Mouse (Mus musculus) liver (tissue): Measurements from ENCODE around the gene Hps5.
A peak's percentile ranks its signal among the peaks of the same experiment; 100 is the strongest.
"Not testable (repeated sequence)": the region's sequence is repeated elsewhere in the genome, so short reads cannot be mapped to it uniquely, and the experiment has no call there.

Experiments
- DNase-seq: peaks from one replicate; pipeline ENCODE4 v3.0.0-alpha.2; 2020; ENCODE audit warnings: mixed read lengths

The Hps5 gene

DNA sequence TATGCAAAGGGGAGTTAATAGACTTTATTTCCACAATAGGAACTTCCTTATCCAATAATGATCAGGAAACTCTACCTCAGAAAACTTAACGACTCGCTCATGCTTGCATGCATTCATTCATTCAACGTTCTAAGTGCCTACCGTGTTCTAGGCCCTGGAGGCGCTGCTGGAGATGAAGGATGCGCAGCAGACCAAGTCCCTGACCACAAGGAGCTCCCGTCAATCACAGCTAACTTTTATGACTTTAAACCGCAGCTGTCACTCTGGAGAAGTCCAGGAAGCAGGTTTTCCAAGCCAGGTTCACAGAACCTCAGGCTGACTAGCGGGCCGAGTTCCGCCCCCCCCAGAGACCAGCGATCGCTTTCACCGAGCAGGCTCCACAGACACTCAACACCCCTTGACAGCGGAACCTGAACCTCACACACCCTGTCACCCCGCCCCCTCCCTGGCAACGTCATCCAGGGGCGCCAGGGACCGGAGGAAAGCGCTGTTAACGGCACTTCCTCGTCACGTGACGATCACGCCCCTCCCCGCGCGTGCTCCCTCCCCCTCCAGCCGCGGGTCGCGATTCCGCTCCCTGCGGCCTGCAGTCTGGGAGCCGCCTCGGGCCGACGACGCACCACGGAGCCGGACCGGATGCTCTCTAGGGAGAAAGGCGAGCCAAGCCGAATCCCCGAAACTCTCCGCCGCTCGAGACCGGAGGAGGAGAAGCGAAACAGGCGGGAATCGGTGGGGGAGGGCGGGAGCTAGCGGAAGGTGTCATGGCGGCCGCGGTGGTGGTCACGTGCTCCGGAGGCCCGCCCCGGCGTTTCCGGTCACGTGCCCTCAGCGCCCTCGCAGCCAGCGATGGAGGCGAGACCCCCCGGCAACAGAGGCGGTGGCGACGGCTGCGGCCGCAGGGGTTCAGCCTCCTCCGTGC, at the start of gene Hps5, which contains the start of gene Gtf2h1:
Gene Hps5, minus strand, starts transcription at position 778 of the 919 bp plus-strand sequence.
Gene Gtf2h1, plus strand, starts transcription at position 817 of the 919 bp plus-strand sequence.
- DNase-seq = peak; percentile 97

DNA sequence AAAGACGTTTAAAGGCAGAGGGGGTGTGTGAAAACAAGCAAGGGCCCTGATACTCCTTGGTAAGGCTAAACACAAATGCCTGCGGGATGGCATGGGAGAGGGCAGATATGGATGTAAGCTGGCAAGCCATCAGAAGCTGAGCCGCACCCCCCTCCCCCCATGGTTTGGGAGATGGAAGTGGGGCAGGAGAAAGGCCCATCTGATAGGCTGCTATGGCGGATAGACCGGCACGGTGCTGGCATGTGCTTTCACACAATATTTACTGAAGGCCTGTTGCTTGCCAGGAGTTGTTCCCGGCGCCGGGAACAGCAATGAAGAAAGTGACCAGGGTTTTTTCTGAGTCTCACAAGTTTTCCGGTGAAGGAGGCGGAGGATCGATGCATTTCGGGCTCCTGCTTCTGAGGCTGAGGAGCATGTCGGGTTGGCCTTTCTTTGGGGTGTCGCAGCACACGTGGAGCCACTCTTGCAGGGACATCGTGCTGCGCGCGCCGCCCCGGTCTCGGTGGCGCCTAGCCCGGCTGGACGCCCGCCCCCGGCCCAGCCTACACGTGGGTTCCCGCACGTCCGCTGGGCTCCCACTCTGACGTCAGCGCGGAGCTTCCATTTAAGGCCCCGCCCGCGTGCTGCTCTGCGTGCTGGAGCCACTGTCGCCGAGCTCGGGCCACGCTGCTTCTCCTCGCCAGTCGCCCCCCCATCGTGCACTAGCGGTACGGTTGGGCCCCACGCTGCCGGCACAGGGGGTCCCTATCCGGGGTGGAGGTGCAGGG, 49.5 kb upstream of the Hps5 start:
- DNase-seq = peak; percentile 91

DNA sequence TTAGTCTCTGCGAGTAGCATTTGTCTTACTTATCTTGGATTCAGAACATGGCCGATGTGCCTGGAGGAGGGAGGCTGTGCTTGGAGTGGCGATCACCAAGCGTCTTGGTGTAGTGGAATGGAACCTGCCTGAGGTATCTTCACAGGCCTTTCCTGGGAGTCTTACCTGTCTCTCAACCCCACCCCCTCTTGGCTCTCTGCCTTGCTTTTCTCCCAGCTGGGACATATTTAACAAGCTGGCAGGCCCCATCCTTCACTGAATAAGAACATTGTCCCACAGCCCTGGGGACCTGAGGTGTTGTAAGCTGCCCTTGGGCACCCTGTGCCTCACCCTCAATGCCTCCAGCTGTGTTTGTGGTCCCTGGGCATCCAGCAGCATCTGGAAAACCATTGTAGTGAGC, 47.7 kb upstream of the Hps5 start:
- DNase-seq = no peak

DNA sequence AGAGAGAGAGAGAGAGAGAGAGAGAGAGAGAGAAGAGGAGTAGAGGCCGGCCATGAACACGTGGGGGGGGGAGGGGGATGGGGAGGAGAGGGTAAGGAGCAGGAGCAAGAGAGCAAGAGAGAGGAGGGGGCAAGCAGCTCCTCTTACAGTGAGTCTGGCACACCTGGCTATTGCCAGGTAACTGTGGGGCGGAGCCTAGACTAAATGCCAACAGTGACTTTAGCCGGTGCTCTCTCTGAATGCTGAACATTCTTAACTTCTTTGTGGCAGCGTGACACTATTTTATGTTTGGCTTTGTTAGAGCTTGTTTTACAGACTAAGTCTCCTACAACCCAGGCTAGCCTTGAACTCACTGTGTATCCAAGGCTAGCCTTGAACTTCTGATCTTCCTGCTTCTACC, 46.4 kb upstream of the Hps5 start:
- no peak for DNase-seq

DNA sequence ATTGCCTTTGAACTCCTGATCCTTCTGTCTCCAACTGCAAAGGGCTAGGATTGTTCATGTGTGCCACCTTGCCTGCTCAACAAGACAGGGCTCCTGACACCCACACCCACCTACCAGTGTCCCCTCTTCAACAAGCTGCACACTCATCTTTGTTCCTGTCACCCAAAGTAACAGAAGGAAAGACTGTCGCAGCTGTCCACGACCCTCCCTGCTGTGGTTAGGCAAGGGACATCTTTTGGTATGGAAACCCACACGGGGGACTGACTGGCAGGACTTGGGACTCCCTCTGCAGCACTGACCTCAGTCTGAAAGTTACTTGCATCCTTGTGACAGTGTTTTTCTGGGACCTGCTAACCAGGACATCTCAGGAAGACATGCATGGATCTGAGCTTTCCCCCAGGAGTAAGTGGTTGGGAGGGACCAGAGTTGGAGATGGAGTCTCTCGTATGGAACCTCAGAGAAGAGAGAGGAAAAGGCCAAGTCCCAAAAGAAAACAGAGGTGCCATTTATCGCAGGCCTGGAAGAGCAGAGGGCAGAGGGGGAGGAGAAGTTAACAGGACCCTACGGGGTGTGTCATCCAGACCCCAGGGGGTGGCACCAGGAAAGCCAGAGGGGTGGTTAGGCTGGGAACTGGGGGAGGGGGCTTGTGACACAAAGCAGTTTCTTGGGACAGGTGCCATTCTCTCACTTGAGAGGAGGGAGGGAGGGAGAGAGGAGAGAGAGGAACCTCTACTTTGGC, 45.1 kb upstream of the Hps5 start, which contains the start of gene Ldha:
Gene Ldha, plus strand, starts transcription at position 689 of the 739 bp plus-strand sequence.
- DNase-seq = no peak

DNA sequence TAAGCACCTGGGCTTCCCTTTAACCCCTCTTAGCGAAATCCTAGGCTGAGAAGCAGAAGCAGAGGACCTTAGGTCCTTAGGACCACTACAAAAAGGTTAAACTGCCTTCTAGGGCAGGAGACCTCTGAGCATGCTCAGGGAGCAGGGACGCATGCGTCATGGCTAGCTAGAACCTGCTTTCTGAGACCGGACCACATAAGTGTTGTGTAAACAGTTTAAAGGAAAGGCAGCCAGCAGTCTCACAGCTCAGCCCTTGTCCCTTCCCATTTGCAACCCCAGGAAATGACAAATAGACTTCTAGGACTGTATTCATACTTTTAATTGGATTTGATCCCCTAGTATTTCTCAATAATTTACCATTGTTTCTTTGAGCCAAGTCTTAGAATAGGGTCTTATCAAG, 44.5 kb upstream of the Hps5 start:
- DNase-seq = no peak

DNA sequence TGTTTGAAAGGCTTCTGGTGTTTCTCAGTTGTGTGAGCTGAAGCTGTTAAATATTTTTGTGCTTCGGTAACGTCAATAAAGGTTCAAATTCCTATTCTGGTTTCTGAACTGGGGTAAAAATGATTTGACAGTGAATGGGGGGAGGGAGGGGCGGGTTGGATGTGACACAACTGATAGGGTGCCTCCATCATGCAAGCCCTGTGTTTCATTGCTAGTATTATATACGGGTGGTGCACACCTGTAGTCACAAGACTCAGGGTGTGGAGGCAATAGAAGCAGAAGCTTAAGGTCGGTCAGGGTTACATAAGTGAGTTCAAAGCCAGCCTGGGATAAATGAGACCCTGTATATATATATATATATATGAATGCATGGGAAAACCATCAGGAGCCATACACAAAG, 44.0 kb upstream of the Hps5 start:
- no peak for DNase-seq

DNA sequence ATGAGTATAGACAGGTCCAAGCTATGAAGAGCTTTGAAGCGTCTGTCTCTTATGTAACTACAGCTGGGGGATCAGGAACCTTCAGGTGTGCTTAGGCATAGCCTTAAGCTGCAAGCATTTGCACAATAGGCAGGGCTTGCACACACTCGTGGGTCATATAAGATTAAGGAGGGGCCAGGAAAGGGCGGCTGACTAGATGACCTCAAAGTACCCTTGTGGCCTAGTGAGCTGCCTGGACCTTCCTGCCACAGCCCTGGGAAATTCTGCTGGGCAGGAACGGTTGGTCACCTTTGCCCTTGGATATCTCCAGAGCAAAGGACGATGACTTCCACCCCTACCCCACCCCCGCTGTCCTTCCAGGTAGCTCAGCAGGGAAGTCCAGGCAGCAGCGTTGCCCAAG, 43.6 kb upstream of the Hps5 start:
- DNase-seq = peak; percentile 24

DNA sequence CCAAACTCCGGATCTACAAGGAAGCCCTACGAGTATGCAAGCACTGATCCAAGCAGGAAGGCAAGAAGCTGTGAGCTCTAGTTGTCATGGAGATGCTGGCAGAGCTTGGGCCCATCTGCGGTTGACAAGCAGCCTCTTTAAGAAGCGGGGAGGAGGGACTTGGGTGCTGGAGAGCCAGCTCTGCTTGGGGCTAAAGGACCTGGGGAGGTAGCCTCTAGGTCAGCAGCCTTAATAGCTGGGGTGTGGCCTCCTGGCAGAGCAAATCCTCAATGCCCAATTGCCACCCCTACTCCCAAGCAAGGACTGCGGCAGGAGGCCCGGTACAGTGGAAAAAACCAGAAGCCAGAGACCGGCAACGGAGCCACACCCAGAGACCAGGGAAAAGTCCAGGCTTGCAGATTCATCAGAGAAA, 43.0 kb upstream of the Hps5 start:
- peak; percentile 30 for DNase-seq

DNA sequence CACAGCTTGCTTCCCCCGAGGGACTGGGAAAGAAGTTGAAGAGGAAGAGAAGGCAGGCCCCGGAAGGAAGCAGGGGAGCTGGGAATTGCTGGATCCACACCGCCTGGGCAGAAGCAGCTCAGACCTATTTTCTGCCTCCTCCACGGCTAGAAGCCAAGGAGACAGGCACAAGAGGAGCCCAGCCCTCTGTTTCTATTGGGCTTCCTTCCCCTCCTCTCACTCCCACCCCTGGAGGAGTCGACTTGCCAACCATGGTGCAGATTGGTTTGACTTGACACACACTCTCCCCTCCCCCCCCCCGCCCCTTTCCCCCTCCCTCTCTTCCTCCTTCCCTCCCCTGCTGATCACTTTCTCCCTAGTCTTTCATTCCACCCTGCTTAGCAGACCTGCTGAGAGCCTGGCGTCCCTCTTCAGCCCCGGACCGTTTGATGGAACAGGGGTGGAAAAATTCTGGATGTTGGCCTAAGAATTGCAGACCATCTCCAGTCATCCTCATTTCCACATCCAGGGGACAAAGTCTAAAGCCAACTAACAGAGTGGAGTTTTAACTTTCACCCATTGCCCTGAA, 42.3 kb upstream of the Hps5 start:
- peak; percentile 54 for DNase-seq

DNA sequence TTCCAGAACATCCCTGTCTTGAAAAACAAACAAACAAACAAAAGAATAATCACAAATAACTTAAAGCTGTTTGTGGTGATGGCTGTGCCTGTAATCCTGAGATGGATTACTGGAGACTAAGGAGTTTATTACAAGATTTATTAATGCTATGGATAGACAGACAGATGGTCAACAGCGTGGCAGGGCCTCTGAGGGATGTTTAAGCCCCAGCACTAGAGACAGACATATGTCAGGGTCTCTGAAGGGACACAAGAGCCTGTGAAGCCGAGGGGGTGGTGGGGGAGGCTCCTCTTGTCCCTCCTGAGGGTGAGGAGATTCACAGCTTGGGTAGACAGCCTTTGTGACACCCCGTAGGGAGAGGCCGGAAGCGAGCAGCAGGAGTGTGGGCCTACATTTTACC, 41.2 kb upstream of the Hps5 start:
- DNase-seq = no peak

DNA sequence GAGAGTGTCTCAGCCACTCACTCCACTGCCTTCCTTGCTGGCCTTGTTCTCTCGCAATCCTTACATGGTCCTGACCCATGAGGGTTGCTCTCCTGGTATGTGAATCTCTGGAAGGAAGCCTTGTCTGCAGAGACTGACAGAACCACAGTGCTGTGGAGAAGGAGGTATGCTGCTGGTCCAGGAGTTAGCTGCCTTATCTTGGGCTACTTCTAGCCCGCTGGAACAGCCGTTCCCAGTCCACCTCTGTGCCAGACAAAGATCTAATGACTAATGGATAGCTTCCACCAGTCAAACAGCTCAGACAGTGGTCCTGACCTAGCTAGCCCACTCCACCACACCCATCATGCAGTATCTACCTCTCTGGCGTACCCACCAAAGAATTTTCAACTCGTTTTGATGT, 40.5 kb upstream of the Hps5 start:
- no peak for DNase-seq

DNA sequence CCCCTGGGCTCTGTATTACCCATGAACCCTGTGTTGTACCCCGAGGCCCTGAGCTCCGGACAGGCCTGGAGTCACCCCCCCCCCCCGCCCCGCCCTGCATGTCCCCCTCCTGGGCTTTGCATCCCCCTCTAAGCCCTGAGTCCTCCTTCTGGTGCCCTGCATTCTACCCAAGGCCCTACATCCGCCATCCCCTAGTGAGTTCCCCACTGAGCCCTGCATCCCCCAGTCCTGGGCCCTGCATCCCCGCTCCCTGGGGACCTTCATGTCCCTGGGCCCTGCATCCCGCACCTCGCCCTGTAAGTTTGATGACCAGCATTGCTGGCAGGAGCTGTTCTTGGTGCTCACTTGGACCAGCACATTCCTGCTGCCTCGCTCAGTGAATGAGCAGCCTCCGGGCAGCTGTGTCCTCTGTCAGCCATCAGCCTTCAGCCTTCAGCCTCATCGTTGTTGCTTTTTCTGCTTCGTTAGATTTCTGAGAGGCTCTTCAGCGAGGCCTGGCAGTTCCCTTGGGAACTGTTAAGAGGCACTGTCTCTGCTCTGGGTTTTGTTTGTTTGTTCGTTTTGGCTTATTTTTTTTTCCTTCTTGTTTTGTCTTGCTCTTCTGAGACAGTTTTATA, 39.2 kb upstream of the Hps5 start:
- no peak for DNase-seq

DNA sequence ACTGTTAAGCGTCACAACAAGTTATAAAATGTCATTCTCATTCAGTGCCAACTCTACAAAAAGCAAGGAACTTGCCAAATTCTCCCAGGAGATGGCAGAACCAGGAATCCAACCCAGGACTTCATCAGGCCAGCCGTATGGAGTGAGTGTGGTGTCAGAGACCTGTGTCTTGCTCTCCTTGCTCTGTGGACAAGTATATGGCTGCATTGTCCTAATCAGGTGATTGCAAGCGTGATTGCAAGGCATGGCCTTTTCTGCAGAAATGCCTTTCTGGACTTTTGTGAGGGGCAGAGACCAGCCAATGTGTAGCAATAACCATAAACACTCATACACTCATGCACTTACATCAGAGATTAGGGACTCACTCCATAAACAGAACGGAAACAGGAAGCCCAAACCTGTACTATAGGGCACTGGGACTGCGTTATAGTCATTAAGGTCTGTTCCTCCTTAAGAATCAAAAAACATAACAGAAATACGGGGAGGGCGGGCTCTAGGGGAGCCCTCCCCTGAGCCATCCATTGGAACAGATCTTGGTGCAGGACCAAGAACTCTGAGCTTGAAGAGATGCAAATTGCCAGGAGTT, 37.9 kb upstream of the Hps5 start:
- DNase-seq = no peak

DNA sequence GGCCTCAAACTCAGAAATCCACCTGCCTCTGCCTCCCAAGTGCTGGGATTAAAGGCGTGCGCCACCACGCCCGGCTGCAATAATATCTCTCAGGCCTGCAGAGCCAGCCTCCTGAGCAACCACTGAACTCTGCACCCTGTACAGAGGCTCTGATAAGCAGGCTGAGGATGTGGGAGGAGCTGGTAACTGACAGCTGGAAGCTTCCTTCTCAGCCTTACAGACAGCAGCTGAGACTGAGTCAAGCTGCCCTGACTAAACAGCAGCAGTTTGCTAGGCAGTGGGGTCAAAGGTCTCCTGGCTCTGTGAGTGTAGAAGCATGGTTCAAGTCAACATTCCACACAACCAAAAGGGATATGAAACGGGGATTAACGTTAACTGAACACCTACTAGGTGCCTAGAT, 37.4 kb upstream of the Hps5 start:
- DNase-seq = peak; percentile 74

DNA sequence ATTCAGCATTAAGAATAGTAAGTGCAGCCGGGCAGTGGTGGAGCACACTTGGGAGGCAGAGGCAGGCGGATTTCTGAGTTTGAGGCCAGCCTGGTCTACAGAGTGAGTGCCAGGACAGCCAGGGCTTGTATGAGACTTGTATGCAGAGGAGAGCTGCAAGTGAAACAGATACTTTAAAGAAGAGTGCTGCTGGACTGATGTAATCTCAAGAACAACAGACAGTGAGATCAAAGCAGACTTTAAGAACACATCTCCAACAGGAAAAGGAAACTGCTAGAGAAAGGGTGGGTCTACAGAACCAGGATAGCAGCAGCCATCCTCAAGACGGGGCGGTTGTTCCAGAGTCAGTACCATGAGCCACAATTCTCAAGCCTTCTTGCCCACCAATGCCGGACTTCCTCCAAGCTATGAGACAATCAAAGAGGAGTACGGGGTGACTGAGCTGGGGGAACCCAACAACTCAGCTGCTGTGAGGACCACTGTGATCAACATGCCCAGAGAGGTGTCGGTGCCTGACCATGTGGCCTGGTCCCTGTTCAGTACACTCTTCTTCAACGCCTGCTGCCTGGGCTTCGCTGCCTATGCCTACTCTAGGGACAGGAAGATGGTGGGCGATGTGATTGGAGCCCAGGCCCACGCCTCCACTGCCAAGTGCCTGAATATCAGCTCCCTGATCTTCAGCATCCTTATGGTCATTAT, 36.4 kb upstream of the Hps5 start:
- not testable (repeated sequence) for DNase-seq

DNA sequence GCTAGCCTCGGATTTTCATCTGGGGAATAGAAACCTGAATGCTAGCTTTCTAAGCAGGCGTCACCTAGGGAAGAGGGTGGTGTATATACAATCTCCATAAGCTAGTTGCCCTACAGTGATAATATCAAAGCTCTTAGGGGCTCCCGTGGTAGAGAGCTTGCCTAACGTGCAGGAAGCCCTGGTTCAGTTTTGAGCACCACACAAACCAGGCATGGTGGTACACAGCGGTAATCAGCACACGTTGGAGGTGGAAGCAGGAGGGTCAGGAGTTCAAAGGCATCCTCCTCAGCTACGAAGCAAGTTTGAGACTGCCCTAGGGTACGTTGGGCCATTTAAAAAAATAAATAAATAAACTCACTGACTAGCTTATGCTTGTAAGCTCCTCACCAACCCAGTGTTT, 35.8 kb upstream of the Hps5 start:
- no peak for DNase-seq

DNA sequence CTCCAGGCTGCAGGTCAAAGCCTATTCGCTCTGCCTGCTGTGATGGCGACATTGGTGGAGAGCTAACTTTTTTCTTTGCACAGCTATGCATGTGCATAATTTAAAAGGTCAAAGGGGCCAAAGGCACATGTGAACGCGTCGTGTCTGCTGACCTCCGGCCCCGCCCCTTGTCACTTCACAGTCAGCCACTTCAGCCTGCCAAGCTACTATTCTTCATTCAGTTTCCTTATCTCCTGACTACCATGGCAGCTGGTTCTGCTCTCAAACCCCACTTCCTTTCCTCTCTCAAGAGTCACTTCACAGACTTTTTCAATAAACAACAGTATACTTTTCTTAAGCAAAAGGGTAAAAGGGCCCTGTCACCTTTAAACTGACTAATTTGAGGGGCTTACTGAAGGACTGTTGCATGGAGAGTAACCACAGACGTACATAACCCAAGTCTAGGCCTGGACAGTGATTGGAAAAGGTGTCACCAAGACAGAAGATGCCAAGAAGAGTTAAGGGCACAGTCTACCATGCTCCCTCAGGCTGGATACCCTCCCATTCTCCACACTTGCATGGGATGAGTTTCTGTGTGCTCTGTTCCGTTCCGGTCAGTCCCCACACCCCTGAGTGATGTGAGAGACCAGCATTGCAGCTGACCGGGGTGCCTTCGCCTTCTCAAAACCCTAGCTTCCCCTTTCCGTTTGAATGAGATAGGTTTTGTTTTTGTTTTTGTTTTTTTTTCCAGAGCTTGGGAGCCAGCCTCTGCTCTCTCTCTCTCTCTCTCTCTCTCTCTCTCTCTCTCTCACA, 35.1 kb upstream of the Hps5 start:
- peak; percentile 61 for DNase-seq

DNA sequence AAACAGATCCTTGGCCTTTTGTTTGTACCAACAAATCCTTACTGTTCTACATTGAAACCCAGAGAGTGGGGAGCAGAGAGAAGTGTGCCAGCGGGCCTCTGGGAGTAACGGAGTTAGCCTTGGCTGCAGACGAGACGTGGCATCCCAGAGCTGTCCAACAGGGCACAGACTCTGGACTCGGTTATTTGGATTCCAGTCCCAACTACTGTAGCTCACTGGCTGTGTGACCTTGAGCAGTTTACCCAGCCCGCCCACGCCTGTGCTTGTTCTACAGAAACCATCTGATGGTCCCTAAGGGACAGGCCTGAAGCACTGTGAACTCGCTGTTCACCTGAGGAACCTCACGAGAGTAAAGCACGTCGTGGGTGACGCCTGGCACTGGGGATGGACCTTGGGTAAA, 34.0 kb upstream of the Hps5 start:
- DNase-seq = peak; percentile 52

DNA sequence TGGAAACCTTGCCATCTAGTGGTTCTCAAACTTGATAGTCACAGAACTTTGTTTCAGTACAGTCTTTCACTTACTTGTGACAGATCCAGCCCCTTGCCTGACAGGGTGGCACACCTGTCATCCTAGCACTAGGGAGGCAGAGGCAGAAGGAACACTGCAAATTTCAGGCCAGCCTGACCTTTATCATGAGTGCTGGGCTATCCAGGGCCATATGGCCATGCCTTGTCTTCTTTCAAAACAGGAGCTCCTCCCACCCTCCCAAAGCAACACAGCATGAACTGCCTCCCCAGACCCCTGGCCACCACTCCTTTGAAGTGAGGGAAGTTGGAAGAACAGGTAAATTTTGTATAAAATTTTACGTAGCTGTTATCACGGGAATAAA, 31.9 kb upstream of the Hps5 start:
- DNase-seq = no peak
